Mouse (Mus musculus) liver, adult 2 months (tissue): ENCODE measurements around the gene Armcx6. TPM values are rescaled to one million over a fixed set of nuclear protein-coding genes. Genes with fewer than 3 reads are reported as not detected.
"Not testable (repeated sequence)": the region's sequence is repeated elsewhere in the genome, so short reads cannot be mapped to it uniquely, and the experiment has no call there.

Experiments used
- DNase-seq: peaks from one replicate; pipeline ENCODE4 v3.0.0-alpha.2; 2011; ENCODE audit warnings: low read depth, low spot score; ENCODE audit errors: extremely low read depth
- H3K27ac ChIP-seq: fragments of 200-500 bp; replicated peaks from 2 replicates; pipeline ENCODE4 v1.5.1; 2012; ENCODE audit warnings: low read depth, mild to moderate bottlenecking, control low read depth, inconsistent platforms, low read length; ENCODE audit not compliant: insufficient read depth
- H3K27me3 ChIP-seq: fragments of 200-500 bp; 2 replicates; pipeline ENCODE4 v1.6.1; 2012; ENCODE audit warnings: mild to moderate bottlenecking, moderate library complexity, low read length, inconsistent platforms; ENCODE audit not compliant: control insufficient read depth, insufficient read depth
- H3K36me3 ChIP-seq: fragments of 200-500 bp; 2 replicates; pipeline ENCODE4 v1.6.1; 2012; ENCODE audit warnings: low read length, inconsistent platforms; ENCODE audit not compliant: control insufficient read depth, insufficient read depth
- H3K4me1 ChIP-seq: fragments of 200-500 bp; 2 replicates; pipeline ENCODE4 v1.6.1; 2011; ENCODE audit warnings: low read length; ENCODE audit not compliant: control insufficient read depth, insufficient read depth
- H3K4me3 ChIP-seq: fragments of 200-500 bp; 2 replicates; pipeline ENCODE4 v1.5.1; 2011; ENCODE audit warnings: low read depth, mild to moderate bottlenecking, control low read depth, low read length, moderate library complexity; ENCODE audit not compliant: insufficient read depth
- H3K79me2 ChIP-seq: fragments of 200-500 bp; 2 replicates; pipeline ENCODE4 v1.6.1; 2012; ENCODE audit warnings: inconsistent platforms, mild to moderate bottlenecking, low read length, moderate library complexity; ENCODE audit not compliant: control insufficient read depth, insufficient read depth
- H3K9ac ChIP-seq: fragments of 200-500 bp; 2 replicates; pipeline ENCODE4 v1.6.1; 2012; ENCODE audit warnings: low read depth, mild to moderate bottlenecking, control low read depth, inconsistent platforms, low read length
- CTCF ChIP-seq: fragments of 200-500 bp; IDR thresholded peaks from 2 replicates; pipeline ENCODE4 v1.5.1; 2011; ENCODE audit warnings: low read depth, low read length, control low read depth
- POLR2A ChIP-seq: fragments of 200-500 bp; IDR thresholded peaks from 2 replicates; pipeline ENCODE4 v1.6.1; 2011; ENCODE audit warnings: low read length, control low read depth; ENCODE audit not compliant: insufficient read depth; ENCODE audit errors: extremely low read depth
- WGBS: fragments of 180-500 bp; shearing (Covaris S2); methylation state at CpG from one replicate; pipeline ENCODE4 v1.1.7; 2018; 5-methylcytosine and 5-hydroxymethylcytosine counted together
- polyA plus RNA-seq: library from polyadenylated mRNA; depleted of rRNA; stranded (reverse); fragments of >200 nt; gene quantifications from 2 replicates; pipeline ENCODE4 v1.2.3, GENCODE M21; 2012; rRNA removed
- total RNA-seq: library from RNA; depleted of rRNA; stranded (reverse); fragments of >200 nt; gene quantifications from 2 replicates; pipeline ENCODE4 v1.2.3, GENCODE M21; 2014; rRNA removed

Gene Armcx6
- total and polyA plus RNA-seq, 2 experiments, result 0.18 to 0.55 TPM

DNA sequence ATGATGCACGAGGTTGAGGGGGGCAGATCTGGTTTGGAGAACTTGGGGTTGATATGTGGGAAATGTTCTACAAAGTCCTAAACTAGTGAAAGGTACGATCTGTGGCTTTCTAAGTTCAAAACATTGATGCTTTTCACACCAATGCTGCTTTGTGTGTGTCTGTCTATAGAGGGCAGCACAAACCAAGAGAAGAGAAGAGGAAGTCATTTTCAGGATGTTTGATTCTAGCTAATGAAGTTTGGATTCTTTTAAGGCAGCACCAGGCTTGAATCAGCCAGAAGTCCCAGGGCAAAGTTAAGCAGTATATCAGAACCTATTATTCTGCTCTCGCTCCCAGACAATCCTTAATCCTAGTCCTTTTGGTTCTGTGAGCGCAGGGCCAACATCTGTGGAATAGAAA is 21.4 kb downstream of the Armcx6 start:
- no peak overlapping the region for H3K4me3 ChIP-seq
- 26% methylated on average over 4 of the region's 4 CpGs for WGBS
- TF ChIP-seq CTCF (0 out of 2 replicates have a peak, but pooled peaks have one; percentile 11), POLR2A (no peak)
- no peaks in the 10 kb centered on the region for H3K36me3 ChIP-seq
- H3K27ac ChIP-seq, result no peak overlapping the region
- H3K4me1 ChIP-seq, result no peaks in the 10 kb centered on the region
- no peaks in the 10 kb centered on the region for H3K27me3 ChIP-seq
- no peaks in the 10 kb centered on the region for H3K79me2 ChIP-seq
- DNase-seq, result peak; percentile 11
- no peak overlapping the region for H3K9ac ChIP-seq

DNA sequence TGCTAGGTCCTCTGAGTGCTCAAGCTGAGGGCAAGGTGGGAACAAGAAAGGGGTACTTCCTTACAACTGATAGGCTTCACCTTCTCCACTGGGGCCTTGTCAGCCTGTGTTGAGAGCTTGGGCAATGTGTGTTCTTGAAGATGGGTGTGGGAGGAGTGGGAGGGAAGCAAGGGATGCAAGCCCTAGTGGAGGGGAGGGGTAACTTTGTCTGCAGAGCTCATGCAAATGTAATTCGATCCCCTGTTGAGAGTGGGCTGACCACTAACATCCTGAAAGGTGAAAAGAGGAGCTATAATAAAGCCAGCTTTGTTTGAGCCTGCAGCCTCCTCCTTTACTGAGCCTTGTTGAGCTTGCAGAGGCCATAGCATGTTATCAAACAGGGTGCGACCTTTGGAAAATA is 27.5 kb downstream of the Armcx6 start:
- not testable (repeated sequence) for H3K27ac ChIP-seq, H3K79me2 ChIP-seq, H3K36me3 ChIP-seq, H3K9ac ChIP-seq, H3K4me3 ChIP-seq, DNase-seq, H3K27me3 ChIP-seq, H3K4me1 ChIP-seq
- WGBS, result 47% methylated on average over 2 of the region's 2 CpGs

DNA sequence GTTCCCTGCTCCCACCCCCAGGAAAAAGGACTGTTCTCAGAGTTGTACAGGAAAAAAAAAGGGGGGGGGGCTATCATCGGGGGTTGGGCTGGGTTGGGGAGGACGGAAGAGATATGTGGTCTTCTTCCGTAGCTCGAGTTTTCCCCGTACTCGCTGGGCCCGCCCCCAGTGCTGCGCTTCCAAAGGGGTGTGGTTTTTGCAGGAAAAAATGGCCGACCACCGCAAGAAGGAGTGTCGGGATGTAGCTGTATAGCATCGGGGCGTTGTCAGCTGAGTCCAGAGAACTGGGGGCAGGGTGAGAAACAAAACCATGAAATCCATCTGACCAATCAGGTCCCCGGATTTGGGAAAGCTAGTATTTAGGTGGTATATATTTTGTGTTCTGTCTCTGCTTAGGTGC is 32.7 kb downstream of the Armcx6 start:
- H3K79me2 ChIP-seq, result no peaks in the 10 kb centered on the region
- H3K36me3 ChIP-seq, result no peaks in the 10 kb centered on the region
- peaks cover 5% of the 10 kb centered on the region; the same call in 1 of the 2 replicates for H3K4me1 ChIP-seq
- no peak overlapping the region for H3K9ac ChIP-seq
- no peak overlapping the region for H3K27ac ChIP-seq
- no peaks in the 10 kb centered on the region for H3K27me3 ChIP-seq
- WGBS, result 0% methylated on average over 14 of the region's 14 CpGs
- peak overlapping the region; percentile 53 for H3K4me3 ChIP-seq
- DNase-seq, result no peak
- TF ChIP-seq CTCF (no peak), POLR2A (no peak)

DNA sequence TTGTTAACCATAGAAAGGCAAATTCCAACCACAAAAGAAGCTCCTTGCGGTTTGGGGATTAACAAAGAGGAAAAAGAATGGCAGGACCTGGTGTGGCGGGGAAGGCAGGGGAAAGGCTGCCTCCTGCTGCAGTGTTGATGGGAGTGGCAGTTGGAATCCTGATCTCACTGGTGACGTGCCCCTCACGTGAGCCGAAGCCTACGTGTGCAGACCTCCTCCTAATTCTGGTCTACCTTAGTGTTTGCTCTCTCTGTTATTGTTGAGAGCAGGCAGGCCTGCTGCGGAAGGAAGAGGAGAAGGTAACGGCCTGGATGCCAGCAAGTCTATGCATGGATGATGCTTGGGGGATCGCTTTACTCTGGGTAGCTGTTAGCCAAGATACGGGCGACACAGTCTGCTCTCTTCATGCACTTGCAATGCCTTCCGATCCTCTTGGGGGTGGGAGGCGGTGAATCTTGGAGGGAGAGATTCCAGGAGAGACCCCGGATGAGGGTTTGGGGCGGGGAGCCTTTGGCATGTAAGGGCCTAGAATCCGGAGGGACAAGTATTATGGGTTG is 33.4 kb downstream of the Armcx6 start, which contains the start of gene Armcx1:
TSS of gene Armcx1 (plus strand) at position 212 of the 557 bp plus-strand sequence.
- peak within 1 kb of the TSS; percentile 60 for H3K9ac ChIP-seq
- no peak for TF ChIP-seq POLR2A
- no peak for TF ChIP-seq CTCF
- H3K4me1 ChIP-seq, result peaks cover 5% of the 10 kb centered on the region; the same call in 1 of the 2 replicates
- DNase-seq, result no peak
- peak within 1 kb of the TSS; percentile 53 for H3K4me3 ChIP-seq
- H3K36me3 ChIP-seq, result no peaks in the 10 kb centered on the region
- no peaks in the 10 kb centered on the region for H3K79me2 ChIP-seq
- 2% methylated on average over 16 of the region's 16 CpGs for WGBS
- no peaks in the 10 kb centered on the region for H3K27me3 ChIP-seq
- H3K27ac ChIP-seq, result peak within 1 kb of the TSS; percentile 71

DNA sequence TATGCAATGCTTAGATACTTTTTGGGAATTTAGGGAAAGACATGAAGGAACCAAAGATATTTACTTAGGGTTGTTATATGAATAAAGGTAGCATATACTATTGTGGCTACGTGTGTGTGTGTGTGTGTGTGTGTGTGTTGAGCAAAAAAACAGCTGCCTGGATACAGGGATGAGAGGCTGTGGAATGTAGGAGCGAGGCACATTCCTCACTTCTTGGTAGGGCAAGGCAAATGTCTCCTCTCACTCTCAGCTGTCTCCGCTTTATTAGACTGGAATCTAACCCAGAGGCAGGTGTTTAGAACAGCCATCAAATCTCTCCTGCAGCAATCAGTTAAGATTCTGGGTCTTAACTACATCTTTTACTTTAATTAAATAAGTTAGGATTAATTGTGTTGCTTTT is 34.4 kb downstream of the Armcx6 start:
- no peaks in the 10 kb centered on the region for H3K36me3 ChIP-seq
- H3K4me3 ChIP-seq, result no peak overlapping the region
- no peaks in the 10 kb centered on the region for H3K79me2 ChIP-seq
- H3K27me3 ChIP-seq, result no peaks in the 10 kb centered on the region
- no peak overlapping the region for H3K9ac ChIP-seq
- H3K27ac ChIP-seq, result no peak overlapping the region
- DNase-seq, result no peak
- TF ChIP-seq CTCF, result no peak
- no peak for TF ChIP-seq POLR2A
- WGBS, result 70% methylated on average over 3 of the region's 3 CpGs
- H3K4me1 ChIP-seq, result peaks cover 5% of the 10 kb centered on the region; the same call in 1 of the 2 replicates

Other genes with a start within 250 kb of the Armcx6 start
- gene Timm8a1, start 209.6 kb downstream of the Armcx6 start, total RNA-seq, result 29.4 and 39.0 TPM in 2 replicates
- gene Timm8a1, start 209.6 kb downstream of the Armcx6 start, polyA plus RNA-seq, result 3.6 and 3.8 TPM in 2 replicates
- 0.83 and 0.87 TPM in 2 replicates for gene Btk, start 167.8 kb downstream of the Armcx6 start, total RNA-seq
- 0.25 and 0.35 TPM in 2 replicates for gene Btk, start 167.8 kb downstream of the Armcx6 start, polyA plus RNA-seq
- 349 and 403 TPM in 2 replicates for gene Rpl36a, start 165.8 kb downstream of the Armcx6 start, total RNA-seq
- 77.1 and 85.4 TPM in 2 replicates for gene Rpl36a, start 165.8 kb downstream of the Armcx6 start, polyA plus RNA-seq
- gene Gla, start 150.3 kb downstream of the Armcx6 start, total RNA-seq, result 5.2 and 5.7 TPM in 2 replicates
- gene Gla, start 150.3 kb downstream of the Armcx6 start, polyA plus RNA-seq, result 1.2 and 1.6 TPM in 2 replicates
- 33.6 and 42.8 TPM in 2 replicates for gene Hnrnph2, start 150.2 kb downstream of the Armcx6 start, total RNA-seq
- gene Hnrnph2, start 150.2 kb downstream of the Armcx6 start, polyA plus RNA-seq, result 6.7 and 9.0 TPM in 2 replicates
- gene Armcx4, start 64.9 kb downstream of the Armcx6 start, total RNA-seq, result 0.67 and 1.1 TPM in 2 replicates
- gene Armcx4, start 64.9 kb downstream of the Armcx6 start, polyA plus RNA-seq, result 0.15 and 0.17 TPM in 2 replicates
- gene Armcx1, start 33.5 kb downstream of the Armcx6 start, total RNA-seq, result 2.3 and 3.3 TPM in 2 replicates
- 0.47 and 0.64 TPM in 2 replicates for gene Armcx1, start 33.5 kb downstream of the Armcx6 start, polyA plus RNA-seq
- gene Armcx3, start 5.2 kb upstream of the Armcx6 start, total RNA-seq, result 8.7 and 10.6 TPM in 2 replicates
- 1.4 and 2.3 TPM in 2 replicates for gene Armcx3, start 5.2 kb upstream of the Armcx6 start, polyA plus RNA-seq
- gene Armcx2, start 57.8 kb upstream of the Armcx6 start, total RNA-seq, result 1.6 and 2.8 TPM in 2 replicates
- 1.1 and 1.6 TPM in 2 replicates for gene Armcx2, start 57.8 kb upstream of the Armcx6 start, polyA plus RNA-seq
- 0.09 TPM in 1 of 2 replicates, not detected in the other for gene Nxf2, start 213.3 kb upstream of the Armcx6 start, total RNA-seq
- not detected in 2 replicates for gene Nxf2, start 213.3 kb upstream of the Armcx6 start, polyA plus RNA-seq